Mouse (Mus musculus) heart, embryonic 13.5 days (tissue): ENCODE results near the gene Ppp2r2c. TPM values are rescaled to one million over a fixed set of nuclear protein-coding genes. Genes with fewer than 3 reads are reported as not detected.

Experiments
- ATAC-seq: fragments of 200-750 bp; cut with Nextera tagmentation; 2 replicates; pipeline ENCODE4 v1.8.0; 2017; ENCODE audit warnings: moderate TSS enrichment; ENCODE audit not compliant: insufficient number of reproducible peaks, low FRiP score, low TSS enrichment; ENCODE audit errors: extremely low read depth
- H3K27ac ChIP-seq: fragments of 300-500 bp; sonication (generic); replicated peaks from 2 replicates; pipeline ENCODE4 v1.5.1; 2015; ENCODE audit warnings: moderate library complexity, mild to moderate bottlenecking, inconsistent platforms
- H3K27me3 ChIP-seq: fragments of 300-500 bp; sonication (generic); replicated peaks from 2 replicates; pipeline ENCODE4 v1.6.1; 2015; ENCODE audit warnings: mild to moderate bottlenecking, inconsistent platforms
- H3K36me3 ChIP-seq: fragments of 300-500 bp; sonication (generic); 2 replicates; pipeline ENCODE4 v1.6.1; 2015; ENCODE audit warnings: mild to moderate bottlenecking, inconsistent platforms
- H3K4me1 ChIP-seq: fragments of 300-500 bp; sonication (generic); 2 replicates; pipeline ENCODE4 v1.6.1; 2015; ENCODE audit warnings: inconsistent platforms
- H3K4me2 ChIP-seq: fragments of 300-500 bp; sonication (generic); 2 replicates; pipeline ENCODE4 v1.6.1; 2015; ENCODE audit warnings: inconsistent platforms, mild to moderate bottlenecking, moderate library complexity
- H3K4me3 ChIP-seq: fragments of 300-500 bp; sonication (generic); 2 replicates; pipeline ENCODE4 v1.5.1; 2015; ENCODE audit warnings: moderate library complexity, mild to moderate bottlenecking, inconsistent platforms
- H3K9ac ChIP-seq: fragments of 300-500 bp; sonication (generic); 2 replicates; pipeline ENCODE4 v1.6.1; 2015; ENCODE audit warnings: inconsistent platforms, mild to moderate bottlenecking, moderate library complexity
- H3K9me3 ChIP-seq: fragments of 300-500 bp; sonication (generic); 2 replicates; pipeline ENCODE4 v1.6.1; 2016; ENCODE audit warnings: inconsistent platforms
- WGBS: fragments of 180-500 bp; shearing (Covaris S2); methylation state at CpG from one replicate; pipeline ENCODE4 v1.1.7; 2015; ENCODE audit warnings: mixed read lengths; 5-methylcytosine and 5-hydroxymethylcytosine counted together
- polyA plus RNA-seq: library from polyadenylated mRNA; unstranded; fragments of >200 nt; fragmentation: Nextera tagmentation; extraction: Ambion mirVana; gene quantifications from 2 replicates; pipeline ENCODE4 v1.2.1, GENCODE M21; 2015

The Ppp2r2c gene
- polyA plus RNA-seq, 1 experiment from 2014 or later, result 0.09 TPM

DNA sequence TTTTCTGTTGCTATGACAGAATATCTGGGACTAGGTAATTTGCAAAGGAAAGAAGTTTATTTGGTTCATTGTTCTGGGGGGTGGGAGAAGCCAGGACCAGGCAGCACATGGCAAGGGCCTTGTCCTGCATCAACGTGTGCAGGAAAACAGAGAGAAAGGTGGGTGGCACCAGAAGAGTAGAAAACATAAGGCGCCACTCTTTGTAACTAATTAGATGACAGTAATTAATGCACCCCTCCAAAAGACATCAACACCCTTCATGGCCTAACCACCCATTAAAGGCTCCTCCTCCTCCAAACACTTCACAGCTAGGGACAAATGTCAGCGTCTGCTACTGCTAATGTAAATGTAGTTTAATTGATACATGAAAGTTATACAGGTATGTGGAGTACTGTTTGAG is 121.9 kb downstream of the Ppp2r2c start:
- ATAC-seq, result no peak
- WGBS, result 56% methylated on average over 3 of the region's 3 CpGs
- no peak overlapping the region for H3K27ac ChIP-seq
- H3K9ac ChIP-seq, result no peak overlapping the region
- no peaks in the 10 kb centered on the region for H3K27me3 ChIP-seq
- H3K36me3 ChIP-seq, result no peaks in the 10 kb centered on the region
- no peak overlapping the region for H3K4me2 ChIP-seq
- H3K9me3 ChIP-seq, result no peaks in the 10 kb centered on the region
- H3K4me1 ChIP-seq, result peaks cover 34% of the 10 kb centered on the region
- H3K4me3 ChIP-seq, result no peak overlapping the region

DNA sequence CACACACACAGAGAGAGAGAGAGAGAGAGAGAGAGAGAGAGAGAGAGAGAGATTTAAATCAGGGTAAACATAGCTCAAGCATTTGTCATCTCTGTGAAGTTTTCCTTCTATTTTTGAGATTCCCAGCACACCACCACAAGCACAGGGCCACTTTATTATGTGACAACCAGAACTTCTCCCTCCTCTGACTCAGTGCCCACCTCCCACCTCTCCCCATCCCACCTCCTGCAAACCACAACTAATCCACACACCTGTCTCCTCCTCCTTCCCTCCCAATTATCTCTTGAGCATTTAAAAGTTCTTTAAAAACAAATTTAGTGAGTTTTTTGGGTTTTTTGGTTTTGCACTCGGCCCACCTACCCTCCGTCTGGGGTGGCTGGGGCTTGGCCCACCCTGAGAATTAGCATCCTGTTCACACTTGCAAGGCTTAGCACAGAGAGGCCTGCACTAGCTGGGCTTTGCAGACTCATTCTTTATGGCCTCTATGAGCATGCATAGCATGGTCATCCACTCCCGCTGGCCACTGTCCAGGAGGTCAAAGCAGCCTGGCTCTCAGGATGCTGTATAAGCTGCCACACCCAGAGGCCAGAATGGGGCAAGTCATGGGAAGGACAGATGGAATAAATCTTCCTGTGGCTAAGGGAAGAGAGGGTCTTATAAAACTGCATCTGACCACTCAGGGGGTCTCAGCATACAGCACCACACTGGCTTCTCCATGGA is 122.5 kb downstream of the Ppp2r2c start:
- H3K4me3 ChIP-seq, result no peak overlapping the region
- peaks cover 28% of the 10 kb centered on the region for H3K4me1 ChIP-seq
- H3K27me3 ChIP-seq, result no peaks in the 10 kb centered on the region
- no peak overlapping the region for H3K4me2 ChIP-seq
- no peaks in the 10 kb centered on the region for H3K9me3 ChIP-seq
- no peaks in the 10 kb centered on the region for H3K36me3 ChIP-seq
- ATAC-seq, result no peak
- H3K27ac ChIP-seq, result no peak overlapping the region
- 61% methylated on average over 3 of the region's 3 CpGs for WGBS
- H3K9ac ChIP-seq, result no peak overlapping the region

DNA sequence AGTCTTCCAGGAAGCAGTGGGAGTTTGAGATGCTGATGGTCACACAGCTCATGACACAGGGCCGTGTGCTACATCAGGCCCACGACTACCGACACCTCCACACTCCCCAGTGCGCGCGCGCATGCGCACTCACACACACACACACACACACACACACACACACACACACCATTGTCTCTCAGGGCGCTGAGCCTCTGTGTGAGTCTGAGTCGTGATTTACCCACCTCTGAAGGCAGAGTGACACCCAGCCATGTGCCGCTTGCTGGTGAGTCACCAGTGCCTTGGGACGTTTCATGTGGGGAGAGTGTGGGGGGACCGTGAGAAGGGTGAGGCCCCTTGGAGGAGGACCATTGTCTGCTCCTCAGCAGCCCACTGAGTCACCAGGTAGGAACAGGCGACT is 128.1 kb downstream of the Ppp2r2c start:
- H3K9ac ChIP-seq, result no peak overlapping the region
- peaks cover 32% of the 10 kb centered on the region for H3K27me3 ChIP-seq
- H3K27ac ChIP-seq, result no peak overlapping the region
- no peaks in the 10 kb centered on the region for H3K9me3 ChIP-seq
- H3K4me1 ChIP-seq, result no peaks in the 10 kb centered on the region
- ATAC-seq, result no peak
- no peaks in the 10 kb centered on the region for H3K36me3 ChIP-seq
- H3K4me3 ChIP-seq, result no peak overlapping the region
- H3K4me2 ChIP-seq, result no peak overlapping the region
- WGBS, result 79% methylated on average over 14 of the region's 14 CpGs

DNA sequence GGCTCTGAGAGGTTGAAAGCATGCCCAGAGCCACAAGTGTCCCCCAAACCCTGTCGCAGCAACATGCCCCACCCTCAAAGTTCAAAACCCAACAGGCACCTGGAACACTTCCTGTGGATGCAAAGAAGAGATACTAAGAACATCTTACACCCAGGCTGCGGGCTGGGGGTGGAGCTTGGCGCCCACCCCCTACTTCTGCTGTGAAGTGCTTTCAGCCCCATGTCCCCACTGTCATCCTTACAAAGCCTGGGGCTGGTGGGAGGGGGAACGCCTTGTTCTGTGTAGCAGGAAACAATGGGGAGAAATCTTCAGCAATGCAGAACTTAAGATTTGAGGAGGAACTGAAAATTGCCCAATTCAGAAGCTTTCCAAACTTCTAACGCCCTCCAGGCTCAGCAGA is 129.7 kb downstream of the Ppp2r2c start:
- Histone ChIP-seq H3K36me3 (no peaks in the 10 kb centered on the region), H3K9me3 (no peaks in the 10 kb centered on the region), H3K27ac (no peak overlapping the region), H3K27me3 (peaks cover 32% of the 10 kb centered on the region), H3K9ac (no peak overlapping the region), H3K4me1 (no peaks in the 10 kb centered on the region), H3K4me3 (no peak overlapping the region), H3K4me2 (no peak overlapping the region)
- WGBS, result 49% methylated on average over 5 of the region's 5 CpGs
- ATAC-seq, result no peak

DNA sequence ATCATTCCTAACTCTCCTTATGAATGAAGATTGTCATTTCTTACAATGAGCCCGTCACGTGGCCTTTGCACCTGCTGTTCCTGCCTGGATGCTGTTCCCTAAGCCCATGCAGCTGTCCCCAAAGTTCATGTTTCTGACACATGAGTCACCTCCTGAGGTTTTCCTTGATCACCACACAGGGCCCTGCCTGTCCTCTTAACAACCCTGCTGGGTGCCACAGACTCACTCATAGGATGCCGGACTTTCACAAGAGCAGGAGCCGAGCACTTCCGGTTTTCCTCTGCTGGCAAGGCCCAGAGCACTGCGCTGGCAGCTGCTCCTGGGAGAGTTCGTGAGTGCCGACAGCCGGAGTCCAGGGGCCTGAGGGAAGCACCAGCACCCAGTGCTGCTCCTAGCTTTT is 132.7 kb downstream of the Ppp2r2c start:
- no peak overlapping the region for H3K27ac ChIP-seq
- H3K4me2 ChIP-seq, result no peak overlapping the region
- ATAC-seq, result no peak
- H3K9me3 ChIP-seq, result no peaks in the 10 kb centered on the region
- no peaks in the 10 kb centered on the region for H3K36me3 ChIP-seq
- H3K4me1 ChIP-seq, result no peaks in the 10 kb centered on the region
- peaks cover 32% of the 10 kb centered on the region for H3K27me3 ChIP-seq
- WGBS, result 70% methylated on average over 9 of the region's 9 CpGs
- H3K4me3 ChIP-seq, result no peak overlapping the region
- H3K9ac ChIP-seq, result no peak overlapping the region

DNA sequence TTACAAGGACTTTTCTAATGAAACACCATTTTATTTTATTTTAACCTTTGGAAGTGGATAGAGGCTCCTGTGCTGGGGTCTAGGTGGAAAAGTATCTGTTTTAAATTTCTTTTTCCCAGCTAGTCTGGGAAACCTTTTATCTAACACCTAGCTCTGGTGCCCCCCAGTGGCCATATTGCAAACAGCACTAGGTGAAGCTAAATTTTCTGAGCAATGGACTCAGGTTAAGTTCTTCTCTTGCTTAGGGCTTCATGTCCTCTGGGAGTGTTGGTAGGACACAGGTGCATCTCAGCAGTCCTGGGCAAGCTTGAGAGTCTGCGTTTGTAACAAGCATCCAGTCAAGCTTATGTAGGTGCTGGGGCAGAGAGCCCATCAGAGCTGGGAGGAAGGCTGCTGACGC is 133.7 kb downstream of the Ppp2r2c start:
- H3K36me3 ChIP-seq, result no peaks in the 10 kb centered on the region
- ATAC-seq, result no peak
- H3K4me1 ChIP-seq, result no peaks in the 10 kb centered on the region
- no peak overlapping the region for H3K27ac ChIP-seq
- H3K9me3 ChIP-seq, result no peaks in the 10 kb centered on the region
- 51% methylated on average over 2 of the region's 2 CpGs for WGBS
- no peak overlapping the region for H3K4me3 ChIP-seq
- H3K4me2 ChIP-seq, result no peak overlapping the region
- peaks cover 25% of the 10 kb centered on the region for H3K27me3 ChIP-seq
- H3K9ac ChIP-seq, result no peak overlapping the region

Other genes with a start within 250 kb of the Ppp2r2c start
- 20.3 and 22.5 TPM in 2 replicates for gene D5Ertd579e, start 172.5 kb upstream of the Ppp2r2c start, polyA plus RNA-seq
- 17.1 and 18.0 TPM in 2 replicates for gene Bloc1s4, start 119.9 kb upstream of the Ppp2r2c start, polyA plus RNA-seq
- 279 and 318 TPM in 2 replicates for gene Mrfap1, start 71.7 kb upstream of the Ppp2r2c start, polyA plus RNA-seq
- 17.0 and 17.2 TPM in 2 replicates for gene Man2b2, start 37.9 kb upstream of the Ppp2r2c start, polyA plus RNA-seq
- 23.1 and 23.9 TPM in 2 replicates for gene Wfs1, start 120.7 kb downstream of the Ppp2r2c start, polyA plus RNA-seq
- not detected in 2 replicates for gene Gm1043, start 216.9 kb downstream of the Ppp2r2c start, polyA plus RNA-seq